Mouse (Mus musculus) frontal cortex, adult 2 months (tissue): ENCODE measurements around the gene Brd3. TPM values are rescaled to one million over a fixed set of nuclear protein-coding genes. Genes with fewer than 3 reads are reported as not detected.
A peak's percentile ranks its signal among the peaks of the same experiment; 100 is the strongest.

Source experiments
- DNase-seq, 2 experiments: peaks; one replicate each; pipeline ENCODE4 v3.0.0; 2022; ENCODE audit warnings: low spot score in 1 of 2; ENCODE audit errors: extremely low spot score in 1 of 2
- polyA plus RNA-seq: library from polyadenylated mRNA; depleted of rRNA; stranded (reverse); fragments of >200 nt; gene quantifications from 2 replicates; pipeline ENCODE4 v1.2.3, GENCODE M21; 2012

Brd3 gene
- polyA plus RNA-seq, 1 experiment, result 29.6 TPM

- no peak for DNase-seq
Observed at GRCm38 (mm10) chr2:27473061-27473765, 34.2 kb downstream of the Brd3 start.

- no peak for DNase-seq
Observed at GRCm38 (mm10) chr2:27471170-27471584, 36.3 kb downstream of the Brd3 start.

GRCm38 (mm10) chr2:27470535-27470934 is 36.9 kb downstream of the Brd3 start:
- no peak for DNase-seq

DNA sequence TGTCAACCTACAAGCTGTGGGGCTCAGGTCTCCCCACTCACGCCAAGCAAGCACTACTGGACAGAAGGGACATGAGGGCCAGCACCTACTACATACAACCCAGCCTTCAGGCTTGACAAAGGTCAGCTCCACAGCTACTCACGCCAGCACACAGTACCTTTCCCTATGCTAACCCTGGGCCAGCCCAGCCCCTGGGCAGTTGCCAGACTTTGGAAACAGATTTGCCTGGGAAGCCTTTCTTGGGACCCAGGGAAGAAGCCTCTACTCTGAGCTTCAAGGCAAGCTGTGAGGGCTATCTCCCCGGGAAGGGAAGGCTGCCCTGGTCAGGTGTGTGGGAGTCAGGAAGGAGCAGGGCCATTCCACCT is 37.5 kb downstream of the Brd3 start:
- DNase-seq, result no peak

DNA sequence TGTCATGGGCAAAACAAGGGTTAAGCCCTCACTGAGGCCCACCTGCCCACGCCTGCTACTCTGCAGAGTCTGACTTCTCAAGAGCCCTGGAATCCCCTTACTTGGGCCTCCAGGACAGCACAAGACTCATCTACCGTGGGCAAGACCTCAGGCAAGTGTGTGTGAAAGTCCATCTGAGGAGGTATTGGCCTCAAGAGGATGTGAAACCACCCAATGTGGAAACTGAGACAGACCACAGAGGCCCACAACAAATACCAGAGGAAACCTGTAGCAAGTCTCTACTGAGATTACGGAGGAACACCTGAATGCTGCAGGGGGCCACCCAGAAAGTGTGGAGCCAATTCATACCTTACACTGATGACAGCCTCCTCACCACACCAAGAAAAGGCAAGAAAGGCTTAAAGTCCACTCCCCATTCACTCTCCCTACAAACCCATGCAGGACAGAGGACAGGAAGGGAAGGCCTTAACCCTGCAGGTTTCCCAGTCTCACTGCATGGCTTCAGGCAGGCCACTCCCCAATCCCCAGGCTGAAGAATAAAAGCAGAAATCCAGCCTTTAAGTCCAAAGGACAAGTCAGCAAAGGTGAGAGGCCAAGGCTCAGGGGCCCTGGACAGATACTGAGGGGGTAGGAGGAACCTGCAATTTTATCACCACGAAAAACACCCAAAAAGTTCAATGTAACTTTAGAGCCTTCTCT is 38.0 kb downstream of the Brd3 start:
- no peak for DNase-seq

- no peak for DNase-seq
Observed at GRCm38 (mm10) chr2:27462901-27463300, 44.6 kb downstream of the Brd3 start.

DNA sequence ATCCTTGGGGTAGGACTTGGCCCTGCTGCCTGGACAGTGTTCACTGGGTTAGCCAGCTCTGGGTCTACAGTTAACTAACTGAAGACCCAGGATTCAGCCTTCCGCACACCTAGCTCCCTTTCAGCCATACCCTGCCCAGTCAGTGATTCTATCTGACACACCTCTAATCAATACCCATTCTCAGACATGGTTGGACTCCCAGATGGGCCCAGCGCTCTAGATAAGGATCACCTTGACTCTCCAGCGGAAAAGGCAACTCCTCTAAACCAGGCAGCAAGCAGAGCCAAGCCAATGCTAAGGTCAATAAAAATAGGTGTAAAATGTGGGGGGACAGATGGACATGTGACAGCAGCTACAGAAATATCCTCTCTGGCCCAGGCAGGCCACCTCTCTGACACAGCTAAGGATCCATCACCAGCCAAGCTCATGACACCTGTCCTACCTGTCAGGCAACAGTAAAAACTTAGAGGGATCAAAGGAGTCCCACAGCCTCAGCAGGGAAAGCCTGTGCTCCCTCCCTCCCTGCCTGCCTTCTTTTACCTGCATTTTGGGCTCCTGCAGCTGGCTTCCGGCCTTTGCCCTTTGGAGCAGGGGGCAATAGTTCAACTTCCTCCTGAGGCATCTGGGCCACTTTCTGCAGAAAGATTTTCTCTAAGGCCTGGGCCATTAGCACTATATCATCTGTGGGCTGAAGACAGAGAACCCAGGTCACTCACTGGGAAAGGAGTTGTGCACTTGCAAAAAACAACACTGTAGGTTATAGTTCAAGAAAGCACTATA is 45.4 kb downstream of the Brd3 start:
- DNase-seq, result no peak

DNA sequence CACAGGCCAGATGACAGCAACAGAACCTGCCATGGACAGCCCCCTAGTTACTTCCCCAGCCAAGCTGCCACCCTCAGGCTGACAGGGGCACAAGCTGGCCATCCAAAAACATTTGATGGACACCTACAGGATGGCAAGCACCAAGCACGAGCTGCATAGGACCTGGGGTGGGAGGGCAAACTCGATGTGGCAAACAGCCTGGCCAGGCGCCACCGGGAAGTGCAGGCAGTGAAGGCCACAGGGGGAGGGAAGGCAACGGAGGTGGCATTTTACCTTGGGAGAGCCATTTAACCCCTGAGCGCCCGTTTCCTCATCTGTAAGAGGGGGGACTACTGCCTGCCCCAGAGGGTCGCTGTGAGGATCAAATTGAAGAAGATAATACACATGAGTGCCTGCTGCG is 46.8 kb downstream of the Brd3 start:
- no peak for DNase-seq

DNA sequence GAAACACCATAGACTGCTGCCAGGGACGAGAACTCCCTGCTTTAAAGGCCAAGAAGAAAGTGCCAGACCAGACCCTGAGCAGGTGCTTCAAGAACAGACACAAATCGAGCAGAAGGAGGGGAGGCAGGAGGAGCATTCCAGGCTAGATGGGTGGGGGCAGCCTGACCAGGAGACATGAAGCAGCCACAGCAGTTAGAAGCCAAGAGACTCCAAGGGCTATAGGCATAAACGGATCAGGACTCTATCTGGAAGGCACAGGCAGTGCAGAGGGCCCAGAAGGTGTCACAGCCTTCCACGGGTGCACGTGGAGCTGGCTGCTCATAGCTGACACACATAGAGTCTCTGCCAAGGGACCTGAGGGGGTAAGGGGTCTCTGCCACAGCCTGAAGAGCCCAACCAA is 47.3 kb downstream of the Brd3 start:
- DNase-seq, result no peak

- no peak for DNase-seq
Observed at GRCm38 (mm10) chr2:27459735-27460134, 47.7 kb downstream of the Brd3 start.

- DNase-seq, result no peak
Observed at GRCm38 (mm10) chr2:27450226-27450625, 57.2 kb downstream of the Brd3 start.

DNA sequence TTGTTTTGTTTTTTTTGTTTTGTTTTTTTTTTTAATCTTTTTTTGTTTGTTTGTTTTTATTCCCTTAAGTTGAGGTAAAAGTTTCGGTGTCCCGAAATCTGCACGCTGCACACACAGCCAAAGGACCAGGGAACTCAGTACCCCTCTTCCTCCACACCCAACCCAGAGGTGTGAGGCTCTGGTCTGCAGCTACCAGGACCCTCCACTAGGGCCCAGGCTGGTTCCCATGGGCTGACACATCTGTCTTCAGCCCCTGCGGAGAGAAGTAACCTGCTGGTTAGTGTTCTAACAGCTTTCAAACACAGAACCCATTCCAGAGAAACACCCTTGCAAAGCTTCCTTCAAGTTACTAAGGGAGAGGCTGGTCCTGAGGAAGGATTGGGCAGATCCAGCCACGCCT is 59.7 kb downstream of the Brd3 start:
- no peak for DNase-seq

DNA sequence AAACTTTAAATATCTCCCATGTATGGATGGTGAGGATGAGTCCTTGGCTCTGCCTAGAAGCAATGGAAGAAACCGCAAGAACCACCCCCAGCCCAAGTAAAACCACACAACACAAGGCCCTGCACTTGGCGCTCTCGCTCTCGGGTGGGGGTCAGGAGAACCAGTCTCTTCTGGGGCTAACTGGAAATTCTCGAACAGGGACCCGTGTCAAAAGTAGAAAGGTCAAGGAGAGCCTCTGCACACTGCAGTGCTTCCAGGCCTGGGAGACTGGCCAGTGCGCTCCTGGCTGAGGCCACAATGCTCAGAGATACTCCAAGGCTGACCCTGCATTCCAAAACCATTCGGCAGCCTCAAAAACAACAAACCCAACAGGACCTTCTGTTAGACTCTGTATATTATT is 60.6 kb downstream of the Brd3 start:
- DNase-seq, result no peak

- DNase-seq, result no peak
Observed at GRCm38 (mm10) chr2:27445910-27446309, 61.6 kb downstream of the Brd3 start.

DNA sequence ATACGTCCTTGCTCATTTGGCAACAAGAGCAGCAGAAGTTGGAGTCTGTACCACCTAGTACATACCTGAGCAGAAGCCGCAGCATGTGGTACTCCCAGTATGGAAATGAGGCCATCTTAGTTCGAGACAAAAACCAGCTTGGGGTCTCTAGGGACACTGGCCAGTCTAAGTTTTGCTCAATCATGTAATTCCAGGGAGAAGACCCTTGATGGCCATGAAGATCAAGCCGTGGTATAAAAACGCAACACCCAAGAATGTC is 64.1 kb downstream of the Brd3 start:
- DNase-seq, result no peak

DNA sequence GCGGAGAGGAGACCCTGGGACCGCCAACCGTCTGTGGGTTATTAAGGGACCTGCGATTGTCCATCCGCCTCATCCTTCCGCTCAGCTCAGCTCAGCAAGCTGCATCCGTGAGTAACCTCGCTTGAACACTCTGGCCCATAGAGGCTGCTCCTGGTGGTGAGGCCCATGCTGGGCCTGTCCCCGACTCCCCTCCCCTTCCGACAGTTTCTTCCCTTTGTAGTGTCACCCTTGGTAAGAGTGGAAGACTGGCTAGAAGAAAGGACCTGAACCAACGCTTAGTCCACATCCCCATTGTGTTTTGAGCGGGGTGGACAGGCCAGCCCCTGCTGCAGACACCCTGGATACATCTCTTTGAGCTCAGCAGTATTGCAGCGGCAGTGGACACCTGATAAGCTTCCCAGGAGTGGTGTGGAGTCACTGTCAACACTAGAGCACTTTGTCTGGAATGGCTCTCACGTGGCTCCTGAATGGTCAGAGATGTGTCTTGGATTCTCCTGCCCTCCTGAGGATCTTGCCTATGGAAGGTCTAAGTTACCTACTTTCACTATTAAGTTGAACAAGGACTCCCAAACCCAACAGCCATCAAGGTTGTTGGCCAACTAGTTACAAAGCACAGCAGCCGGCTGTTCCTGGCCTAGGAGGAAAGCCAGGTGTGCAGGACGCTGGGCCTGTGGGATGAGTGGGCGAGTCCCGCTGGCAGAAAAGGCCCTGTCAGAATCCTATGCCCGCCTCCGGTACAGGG is 64.6 kb downstream of the Brd3 start:
- no peak for DNase-seq

DNA sequence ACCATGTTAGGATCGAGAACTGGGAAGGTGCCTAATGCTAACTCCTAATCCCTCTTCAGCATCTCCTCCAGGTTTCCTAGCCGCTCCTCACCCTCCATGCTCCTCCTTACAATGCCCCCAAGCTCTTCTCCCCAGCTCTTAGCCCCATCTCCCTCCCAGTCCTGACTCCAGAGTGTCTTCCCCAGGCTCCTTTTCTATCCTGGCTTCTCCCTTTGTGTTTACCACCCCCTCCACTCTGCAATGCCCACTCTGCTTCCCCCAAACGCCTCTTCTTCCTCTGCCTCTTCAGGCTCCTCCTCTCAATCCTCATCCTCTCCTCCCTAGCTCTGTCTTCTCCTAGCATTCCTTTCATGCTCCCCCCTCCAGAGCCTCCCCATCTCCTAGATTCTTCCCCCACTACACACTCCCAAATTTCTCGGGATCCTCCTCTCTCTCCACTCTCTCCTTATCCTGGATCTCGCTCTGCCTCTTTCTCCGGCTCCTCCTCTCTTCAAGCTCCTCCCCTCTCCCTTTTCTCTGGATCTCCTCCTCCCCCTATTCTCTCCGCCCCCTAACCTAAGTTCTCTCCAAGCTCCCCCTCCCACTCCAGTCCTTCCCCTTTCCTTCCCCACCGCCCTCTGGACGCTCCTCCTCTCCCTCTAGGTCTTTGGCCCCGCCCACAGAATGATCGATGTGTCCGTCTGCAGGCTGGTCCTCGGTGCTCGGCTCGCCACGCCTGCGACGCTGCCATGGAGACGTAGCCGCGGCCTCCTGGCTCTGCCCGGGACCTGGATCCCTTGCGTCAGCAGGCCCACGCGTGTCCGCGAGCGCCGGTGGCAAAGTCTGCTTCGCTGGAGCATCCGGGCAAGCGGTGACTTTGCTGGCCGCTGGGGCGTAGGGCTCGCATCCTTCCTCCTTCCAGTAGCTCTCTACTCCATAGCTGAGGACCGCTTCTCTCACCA is 65.4 kb downstream of the Brd3 start, which contains the start of gene Brd3os:
Gene Brd3os, plus strand, starts transcription at position 558 of the 941 bp plus-strand sequence.
- DNase-seq, result peak; percentile 93 to 96

DNA sequence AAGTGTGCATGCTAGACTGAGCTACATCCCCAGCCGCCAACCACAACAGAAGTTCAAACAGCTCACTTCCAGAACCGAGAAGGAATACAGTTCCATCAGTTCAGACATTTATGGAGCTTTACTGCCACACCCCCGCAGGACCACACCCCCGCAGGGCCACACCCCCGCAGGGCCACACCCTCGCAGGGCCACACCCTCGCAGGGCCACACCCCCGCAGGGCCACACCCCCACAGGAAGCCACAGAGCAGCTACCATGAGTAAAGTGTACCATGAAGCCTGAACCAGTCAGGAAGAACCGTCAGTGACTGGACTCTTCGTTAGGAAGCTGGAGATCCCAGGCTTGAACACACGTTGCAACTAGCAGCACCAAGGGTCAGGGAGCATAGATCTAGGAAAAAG is 69.2 kb downstream of the Brd3 start:
- DNase-seq, result no peak

DNA sequence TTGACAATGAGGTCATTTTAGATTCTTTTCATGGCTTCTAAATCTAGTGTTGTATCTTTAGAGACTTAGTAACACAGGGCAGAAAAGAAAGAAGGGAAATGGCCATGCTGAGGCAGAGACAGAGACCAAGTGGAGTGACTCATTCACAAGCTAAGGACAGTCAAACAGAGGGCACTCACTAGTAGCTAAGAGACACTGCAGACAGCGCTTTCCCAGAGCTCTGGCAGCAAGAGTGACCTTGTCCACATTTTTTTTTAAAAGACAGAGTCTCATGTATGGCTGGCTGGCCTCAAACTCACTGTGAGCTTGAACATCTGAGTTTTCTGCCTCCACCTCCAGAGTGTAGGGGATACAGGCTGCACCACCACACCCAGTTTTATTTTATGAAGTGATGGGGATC is 69.6 kb downstream of the Brd3 start:
- no peak for DNase-seq

DNA sequence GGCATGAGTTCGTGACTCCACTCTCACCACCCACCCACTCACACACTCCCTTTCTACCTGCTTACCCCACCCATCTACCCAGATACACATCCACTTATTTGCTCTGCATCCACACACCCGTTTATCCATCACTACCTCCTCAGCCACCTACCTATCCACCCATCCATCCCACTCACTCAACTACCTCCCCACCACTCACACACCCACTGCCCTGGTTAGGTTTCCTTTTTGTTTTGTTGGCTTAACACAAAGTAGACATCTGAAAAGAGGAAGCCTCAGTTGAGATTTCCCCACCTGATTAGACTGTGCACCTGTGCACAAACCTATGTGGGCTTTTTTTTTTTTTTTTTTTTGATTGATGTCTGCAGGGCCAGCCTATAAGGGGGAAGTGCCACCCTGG is 74.9 kb downstream of the Brd3 start:
- no peak for DNase-seq
